Mouse (Mus musculus) c-Kit-positive CD71-positive TER-119-positive erythroid progenitor cells, embryonic 14.5 days (primary cell): ENCODE results near the gene Cep83.
A peak's percentile ranks its signal among the peaks of the same experiment; 100 is the strongest.
"Not testable (repeated sequence)": the region's sequence is repeated elsewhere in the genome, so short reads cannot be mapped to it uniquely, and the experiment has no call there.

ENCODE experiments used
- DNase-seq: peaks from one replicate; pipeline ENCODE4 v3.0.0-alpha.2; 2013; ENCODE audit warnings: low spot score

Gene Cep83

GRCm38 (mm10) chr10:94688420-94689175, at the start of gene Cep83:
Cep83 (plus strand) TSS chr10:94688654.
- peak; percentile 92 for DNase-seq

GRCm38 (mm10) chr10:94639281-94639680, 49.2 kb upstream of the Cep83 start:
- no peak for DNase-seq

DNA sequence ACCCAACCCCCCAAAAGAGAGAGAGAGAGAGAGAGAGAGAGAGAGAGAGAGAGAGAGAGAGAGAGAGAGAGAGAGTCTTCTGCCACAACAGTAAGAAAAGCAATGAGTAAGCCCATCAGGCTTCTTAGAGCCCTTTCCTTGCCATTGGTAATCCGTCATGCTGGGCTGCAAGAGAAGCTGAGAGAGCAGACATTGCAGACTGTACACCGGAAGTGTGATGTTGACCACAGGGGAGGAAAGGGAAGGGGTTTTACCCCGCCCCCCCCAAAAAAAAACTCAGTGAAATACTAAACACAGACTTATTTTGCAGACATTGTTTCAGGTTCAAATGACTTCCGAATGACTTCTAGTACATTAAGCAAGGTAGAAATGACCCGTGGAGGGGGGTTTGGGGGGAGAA, 48.4 kb upstream of the Cep83 start:
- DNase-seq, result no peak

GRCm38 (mm10) chr10:94664036-94664435, 24.4 kb upstream of the Cep83 start:
- no peak for DNase-seq

- DNase-seq, result no peak
These were observed 24.0 kb upstream of the Cep83 start for GRCm38 (mm10) chr10:94664455-94664854.

DNA sequence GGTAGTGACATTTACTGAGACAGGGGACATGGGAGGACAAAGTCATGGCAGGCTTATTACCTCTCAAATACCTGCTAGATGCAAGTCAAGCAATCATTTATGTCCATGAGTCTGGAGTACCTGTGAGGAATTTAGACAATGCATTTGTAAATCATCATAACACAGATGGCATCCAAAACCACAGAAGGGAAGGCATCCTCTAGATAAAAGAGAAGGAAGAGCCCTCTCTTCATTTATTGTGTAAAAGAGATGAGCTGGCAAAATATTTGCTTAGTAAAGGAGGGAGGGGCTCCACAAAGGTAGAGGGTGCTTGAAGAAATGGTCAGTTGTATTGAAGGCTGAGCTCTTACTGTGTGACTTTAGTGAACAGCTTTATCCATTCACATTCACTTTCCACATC, 20.3 kb upstream of the Cep83 start:
- no peak for DNase-seq

DNA sequence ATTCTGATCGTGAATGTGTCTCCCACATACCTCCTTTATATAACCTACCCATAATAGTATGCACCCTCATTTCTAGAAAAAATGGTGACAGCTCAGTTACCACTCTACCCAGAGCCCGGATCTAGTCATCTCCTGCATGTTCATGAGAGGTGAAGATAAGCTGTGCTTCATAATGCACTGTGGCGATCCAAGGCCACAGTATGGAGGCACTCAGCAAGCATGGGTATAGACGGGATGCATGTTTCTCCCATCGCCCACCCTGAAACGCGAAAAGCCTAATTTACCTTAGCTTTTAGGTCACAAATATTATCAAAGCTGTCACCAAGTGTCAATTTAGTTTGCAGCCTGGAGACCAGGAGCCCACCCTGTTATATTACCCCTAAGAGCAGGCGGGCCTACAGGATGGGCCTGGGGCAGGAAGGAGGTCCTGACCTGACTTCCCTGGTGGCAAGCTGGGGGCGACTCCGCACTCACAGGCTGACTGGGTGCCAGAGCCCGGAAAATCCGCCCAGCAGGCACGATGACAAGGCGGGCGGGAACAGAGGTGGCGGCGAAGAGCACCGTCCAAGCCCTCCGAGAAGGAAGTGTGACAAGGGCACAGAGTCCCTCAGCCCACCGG, 544 bp upstream of the Cep83 start:
- peak; percentile 75 for DNase-seq

DNA sequence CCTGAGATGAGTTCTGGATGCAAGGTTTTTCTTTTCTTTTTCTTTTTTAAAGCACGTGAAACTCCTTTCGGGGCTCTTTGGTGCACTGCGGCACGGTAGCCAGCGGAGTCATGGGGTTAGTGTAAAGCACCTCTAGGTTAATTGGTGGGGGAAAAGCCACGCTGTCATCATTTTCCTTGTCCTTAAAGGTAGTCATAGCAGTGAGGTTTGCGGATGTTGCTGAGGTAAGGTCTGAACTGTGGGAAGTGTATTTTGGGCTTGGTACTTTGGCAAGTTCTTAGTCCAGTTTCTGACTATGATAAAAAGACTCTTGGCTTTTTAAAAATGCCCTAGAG, 689 bp downstream of the Cep83 start:
- DNase-seq, result no peak

GRCm38 (mm10) chr10:94690376-94690775, 1.9 kb downstream of the Cep83 start:
- DNase-seq, result no peak

- no peak for DNase-seq
These were observed 3.7 kb downstream of the Cep83 start for GRCm38 (mm10) chr10:94692163-94692562.

- peak; percentile 27 for DNase-seq
These were observed 17.3 kb downstream of the Cep83 start for GRCm38 (mm10) chr10:94705643-94706258.

GRCm38 (mm10) chr10:94706695-94707094, 18.2 kb downstream of the Cep83 start:
- peak; percentile 16 for DNase-seq

- DNase-seq, result no peak
These were observed 21.3 kb downstream of the Cep83 start for GRCm38 (mm10) chr10:94709622-94710319.

DNA sequence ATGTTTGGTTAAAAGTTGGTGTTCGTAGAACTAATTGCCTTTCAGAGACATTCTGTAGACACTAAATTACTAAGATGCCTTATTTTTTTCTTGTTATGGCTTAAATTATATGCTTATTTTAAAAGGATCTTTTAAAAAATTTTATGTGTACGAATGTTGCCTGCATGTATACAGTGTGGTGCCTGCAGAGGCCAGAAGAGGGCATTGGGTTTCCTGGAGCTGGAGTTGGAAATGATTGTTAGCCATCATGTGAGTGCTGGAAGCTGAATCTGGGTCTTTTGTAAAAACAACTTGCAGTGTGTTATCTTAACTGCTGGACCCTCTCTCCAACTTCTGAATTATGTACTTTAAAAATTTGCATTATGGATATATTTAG, 21.9 kb downstream of the Cep83 start:
- no peak for DNase-seq

DNA sequence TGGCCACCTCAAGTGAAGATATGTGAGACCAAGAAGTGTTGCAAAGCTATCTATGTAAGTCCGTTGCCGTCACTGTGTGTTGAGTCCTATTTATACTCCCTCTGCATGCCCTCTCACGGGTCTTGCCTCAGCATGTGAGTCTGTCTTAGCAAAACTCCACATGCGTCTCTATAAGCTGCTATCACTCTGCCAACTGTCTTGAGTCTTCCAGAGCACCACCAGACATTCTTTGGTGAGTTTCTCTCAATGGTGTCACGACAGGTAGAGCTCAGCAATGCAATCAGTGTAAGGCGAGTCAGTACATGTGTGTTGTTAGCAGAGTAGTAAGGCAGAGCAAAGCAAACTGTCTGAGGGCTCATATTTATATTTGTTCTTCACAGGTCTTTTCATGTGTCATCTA, 31.8 kb downstream of the Cep83 start:
- no peak for DNase-seq

GRCm38 (mm10) chr10:94728053-94728452, 39.6 kb downstream of the Cep83 start:
- DNase-seq, result not testable (repeated sequence)

DNA sequence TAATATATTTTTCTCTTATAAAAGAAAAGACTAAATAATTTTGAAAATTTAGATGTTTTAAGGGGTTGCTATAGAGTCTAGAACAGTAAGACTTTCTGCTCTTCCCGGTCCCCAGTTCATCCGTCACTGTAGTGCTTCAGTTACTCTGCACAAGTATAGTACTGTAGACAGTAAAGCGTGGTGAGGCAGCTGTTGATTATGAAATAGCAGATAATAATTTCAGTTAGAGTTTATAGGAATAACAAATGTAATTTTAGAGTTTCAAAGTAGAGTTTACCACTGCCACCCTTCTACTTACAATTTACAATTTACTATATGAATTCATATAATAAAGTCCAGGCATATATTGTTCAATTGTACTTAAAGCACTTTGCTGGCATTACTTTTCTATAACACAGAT, 42.0 kb downstream of the Cep83 start:
- DNase-seq, result no peak

DNA sequence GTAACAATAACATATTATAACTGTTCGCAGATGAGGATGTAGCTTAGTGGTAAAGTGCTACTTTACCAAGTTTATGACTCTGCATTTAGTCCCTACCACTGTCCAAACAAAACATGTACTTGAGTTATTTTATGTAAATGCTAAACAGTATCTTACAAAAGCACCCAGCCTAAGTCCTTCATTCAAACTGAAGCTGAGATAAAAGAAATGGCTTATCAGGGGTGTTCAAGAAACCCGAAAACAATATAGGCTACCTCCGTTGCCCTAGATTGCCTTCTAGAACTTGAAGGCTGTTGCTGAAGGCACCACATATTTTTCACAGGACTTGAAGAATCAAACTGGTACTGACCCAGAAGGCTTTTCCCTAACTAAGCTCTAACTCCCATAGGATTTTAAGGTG, 46.4 kb downstream of the Cep83 start:
- DNase-seq, result peak; percentile 14

DNA sequence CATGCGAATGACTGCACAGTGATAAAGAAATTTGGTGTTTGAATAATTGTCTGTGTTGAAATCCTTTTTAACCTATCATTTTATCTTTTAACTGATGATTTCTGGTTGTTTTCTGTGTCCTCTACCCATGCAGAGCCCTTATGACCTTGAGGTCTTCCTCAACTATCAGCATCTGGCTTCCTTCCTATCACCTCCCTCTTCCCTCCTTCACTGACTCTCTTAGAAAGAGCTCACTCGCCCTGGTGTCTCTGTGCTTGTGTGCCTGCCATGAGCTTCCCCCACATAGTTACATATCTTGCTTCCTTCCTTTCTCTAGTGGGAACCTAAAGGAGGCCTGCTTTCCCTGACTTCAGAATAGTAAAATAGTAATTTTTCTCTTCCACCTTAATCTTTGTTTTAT, 51.8 kb downstream of the Cep83 start:
- DNase-seq, result no peak

- no peak for DNase-seq
These were observed 53.0 kb downstream of the Cep83 start for GRCm38 (mm10) chr10:94741459-94741858.

DNA sequence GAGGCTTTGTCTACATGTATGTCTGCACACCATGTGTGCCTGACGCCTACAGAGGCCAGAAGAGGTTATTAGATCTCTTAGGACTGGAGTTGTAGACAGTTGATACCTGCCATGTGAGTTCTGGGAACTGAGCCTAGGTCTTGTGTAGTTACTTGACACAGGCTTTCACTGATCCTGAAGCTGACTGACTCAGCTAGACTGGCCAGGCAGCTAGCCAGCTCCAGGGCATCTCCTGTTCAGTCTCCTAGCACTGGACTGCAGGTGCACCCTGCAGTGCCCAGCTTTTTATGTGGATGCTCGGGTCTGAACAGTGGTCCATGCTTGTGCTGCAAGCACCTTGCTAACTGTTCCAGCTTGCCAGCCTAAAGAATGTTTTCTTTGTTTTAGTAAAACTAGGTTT, 58.6 kb downstream of the Cep83 start:
- no peak for DNase-seq

- DNase-seq, result no peak
These were observed 83.0 kb downstream of the Cep83 start for GRCm38 (mm10) chr10:94771496-94771895.

DNA sequence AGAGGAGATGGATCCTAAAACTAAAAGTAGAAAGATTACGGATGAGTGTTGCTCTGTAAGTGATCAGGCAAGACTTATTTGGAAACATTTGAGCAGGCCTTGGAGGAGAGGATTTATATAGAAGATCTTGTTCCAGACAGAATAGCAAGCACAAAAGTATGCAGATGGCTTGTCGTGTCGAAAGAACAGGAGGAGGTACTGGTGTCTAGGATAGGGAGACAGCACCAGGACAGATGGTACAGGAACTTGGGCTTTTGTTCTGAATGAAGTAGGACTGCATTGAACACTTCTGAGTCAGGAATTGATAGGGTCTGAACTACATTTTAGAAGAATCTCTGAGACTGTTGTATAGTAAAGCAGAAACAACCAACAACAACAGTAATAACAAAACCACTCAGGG, 89.1 kb downstream of the Cep83 start:
- DNase-seq, result no peak
